Mouse (Mus musculus): Measurements from ENCODE around the gene Dctn2. TPM values are rescaled to one million over a fixed set of nuclear protein-coding genes. Genes with fewer than 3 reads are reported as not detected.
A peak's percentile ranks its signal among the peaks of the same experiment; 100 is the strongest.
"Not testable (repeated sequence)": the region's sequence is repeated elsewhere in the genome, so short reads cannot be mapped to it uniquely, and the experiment has no call there.

The Dctn2 gene
- polyA plus RNA-seq, 1 experiment: 121 TPM

GRCm38 (mm10) chr10:127310523-127311475 lies 44.6 kb downstream of the Dctn2 start:
- H3K4me3 ChIP-seq (ENCODE audit: insufficient read depth, low read length): peak overlapping the region; percentile 85
- no peak for TF ChIP-seq CTCF (IDR thresholded peaks at IDR 0.05; ENCODE audit: low read depth, low read length)
- TF ChIP-seq POLR2A (IDR thresholded peaks at IDR 0.05; ENCODE audit: borderline replicate concordance, low read depth, low read length): no peak
- H3K4me1 ChIP-seq (ENCODE audit: control insufficient read depth, insufficient read depth, low read length): peaks cover 20% of the 10 kb centered on the region
- H3K27ac ChIP-seq (ENCODE audit: insufficient read depth, low read depth, low read length): peak overlapping the region; percentile 60

- Histone ChIP-seq H3K4me3 (ENCODE audit: insufficient read depth, low read length) (peak within 1 kb of the TSS; percentile 85), H3K4me1 (ENCODE audit: control insufficient read depth, insufficient read depth, low read length) (peaks cover 20% of the 10 kb centered on the region), H3K27ac (ENCODE audit: insufficient read depth, low read depth, low read length) (peak within 1 kb of the TSS; percentile 88)
- TF ChIP-seq POLR2A (IDR thresholded peaks at IDR 0.05; ENCODE audit: borderline replicate concordance, low read depth, low read length): no peak
- TF ChIP-seq CTCF (IDR thresholded peaks at IDR 0.05; ENCODE audit: low read depth, low read length): no peak
These were observed 45.5 kb downstream of the Dctn2 start, which contains the start of gene Mars for GRCm38 (mm10) chr10:127311476-127312355. Gene Mars (minus strand): TSS chr10:127311786.

GRCm38 (mm10) chr10:127312356-127312676 lies 46.1 kb downstream of the Dctn2 start:
- Histone ChIP-seq H3K4me3 (ENCODE audit: insufficient read depth, low read length) (peak overlapping the region; percentile 85), H3K4me1 (ENCODE audit: control insufficient read depth, insufficient read depth, low read length) (peaks cover 21% of the 10 kb centered on the region), H3K27ac (ENCODE audit: insufficient read depth, low read depth, low read length) (peak overlapping the region; percentile 88)
- TF ChIP-seq CTCF (IDR thresholded peaks at IDR 0.05; ENCODE audit: low read depth, low read length) (peak; percentile 53; the same call in 1 of the 2 replicates), POLR2A (IDR thresholded peaks at IDR 0.05; ENCODE audit: borderline replicate concordance, low read depth, low read length) (no peak)

GRCm38 (mm10) chr10:127312858-127313257 lies 46.7 kb downstream of the Dctn2 start:
- peak overlapping the region; percentile 85; the same call in 1 of the 2 replicates for H3K4me3 ChIP-seq (ENCODE audit: insufficient read depth, low read length)
- peak overlapping the region; percentile 88 for H3K27ac ChIP-seq (ENCODE audit: insufficient read depth, low read depth, low read length)
- H3K4me1 ChIP-seq (ENCODE audit: control insufficient read depth, insufficient read depth, low read length): peaks cover 26% of the 10 kb centered on the region
- TF ChIP-seq CTCF (IDR thresholded peaks at IDR 0.05; ENCODE audit: low read depth, low read length) (no peak), POLR2A (IDR thresholded peaks at IDR 0.05; ENCODE audit: borderline replicate concordance, low read depth, low read length) (no peak)

GRCm38 (mm10) chr10:127313516-127313915 lies 47.3 kb downstream of the Dctn2 start:
- not testable (repeated sequence) for H3K4me3 ChIP-seq (ENCODE audit: insufficient read depth, low read length); H3K27ac ChIP-seq (ENCODE audit: insufficient read depth, low read depth, low read length)
- peaks cover 31% of the 10 kb centered on the region for H3K4me1 ChIP-seq (ENCODE audit: control insufficient read depth, insufficient read depth, low read length)

GRCm38 (mm10) chr10:127314950-127315349 lies 48.8 kb downstream of the Dctn2 start:
- H3K4me1 ChIP-seq (ENCODE audit: control insufficient read depth, insufficient read depth, low read length): peaks cover 30% of the 10 kb centered on the region
- H3K4me3 ChIP-seq (ENCODE audit: insufficient read depth, low read length); H3K27ac ChIP-seq (ENCODE audit: insufficient read depth, low read depth, low read length): not testable (repeated sequence)

GRCm38 (mm10) chr10:127317277-127317676 lies 51.1 kb downstream of the Dctn2 start:
- Histone ChIP-seq H3K4me1 (ENCODE audit: control insufficient read depth, insufficient read depth, low read length) (peaks cover 36% of the 10 kb centered on the region), H3K27ac (ENCODE audit: insufficient read depth, low read depth, low read length) (no peak overlapping the region), H3K4me3 (ENCODE audit: insufficient read depth, low read length) (no peak overlapping the region)
- TF ChIP-seq CTCF (IDR thresholded peaks at IDR 0.05; ENCODE audit: low read depth, low read length) (no peak), POLR2A (IDR thresholded peaks at IDR 0.05; ENCODE audit: borderline replicate concordance, low read depth, low read length) (no peak)

GRCm38 (mm10) chr10:127318009-127318408 lies 51.8 kb downstream of the Dctn2 start:
- no peak for TF ChIP-seq POLR2A (IDR thresholded peaks at IDR 0.05; ENCODE audit: borderline replicate concordance, low read depth, low read length)
- no peak for TF ChIP-seq CTCF (IDR thresholded peaks at IDR 0.05; ENCODE audit: low read depth, low read length)
- peaks cover 37% of the 10 kb centered on the region for H3K4me1 ChIP-seq (ENCODE audit: control insufficient read depth, insufficient read depth, low read length)
- no peak overlapping the region for H3K4me3 ChIP-seq (ENCODE audit: insufficient read depth, low read length)
- peak overlapping the region; percentile 50 for H3K27ac ChIP-seq (ENCODE audit: insufficient read depth, low read depth, low read length)

- no peak overlapping the region for H3K4me3 ChIP-seq (ENCODE audit: insufficient read depth, low read length)
- H3K4me1 ChIP-seq (ENCODE audit: control insufficient read depth, insufficient read depth, low read length): peaks cover 38% of the 10 kb centered on the region
- no peak for TF ChIP-seq CTCF (IDR thresholded peaks at IDR 0.05; ENCODE audit: low read depth, low read length)
- TF ChIP-seq POLR2A (IDR thresholded peaks at IDR 0.05; ENCODE audit: borderline replicate concordance, low read depth, low read length): no peak
- no peak overlapping the region for H3K27ac ChIP-seq (ENCODE audit: insufficient read depth, low read depth, low read length)
These were observed 53.8 kb downstream of the Dctn2 start for GRCm38 (mm10) chr10:127319969-127320368.

GRCm38 (mm10) chr10:127321621-127322020 lies 55.5 kb downstream of the Dctn2 start, which contains the start of gene Arhgap9:
Gene Arhgap9 (plus strand): TSS chr10:127321964.
- Histone ChIP-seq H3K4me3 (ENCODE audit: insufficient read depth, low read length) (peak within 1 kb of the TSS; percentile 59), H3K4me1 (ENCODE audit: control insufficient read depth, insufficient read depth, low read length) (peaks cover 45% of the 10 kb centered on the region), H3K27ac (ENCODE audit: insufficient read depth, low read depth, low read length) (peak within 1 kb of the TSS; percentile 96)
- no peak for TF ChIP-seq POLR2A (IDR thresholded peaks at IDR 0.05; ENCODE audit: borderline replicate concordance, low read depth, low read length)
- TF ChIP-seq CTCF (IDR thresholded peaks at IDR 0.05; ENCODE audit: low read depth, low read length): no peak

Measured in bone marrow macrophage, adult 2 months (primary cell).